Mouse (Mus musculus): Measurements from ENCODE around the gene Dtwd1. TPM values are rescaled to one million over a fixed set of nuclear protein-coding genes. Genes with fewer than 3 reads are reported as not detected.
"Not testable (repeated sequence)": the region's sequence is repeated elsewhere in the genome, so short reads cannot be mapped to it uniquely, and the experiment has no call there.

Gene Dtwd1
- polyA plus RNA-seq, 2 experiments = 18.9 to 30.2 TPM

DNA sequence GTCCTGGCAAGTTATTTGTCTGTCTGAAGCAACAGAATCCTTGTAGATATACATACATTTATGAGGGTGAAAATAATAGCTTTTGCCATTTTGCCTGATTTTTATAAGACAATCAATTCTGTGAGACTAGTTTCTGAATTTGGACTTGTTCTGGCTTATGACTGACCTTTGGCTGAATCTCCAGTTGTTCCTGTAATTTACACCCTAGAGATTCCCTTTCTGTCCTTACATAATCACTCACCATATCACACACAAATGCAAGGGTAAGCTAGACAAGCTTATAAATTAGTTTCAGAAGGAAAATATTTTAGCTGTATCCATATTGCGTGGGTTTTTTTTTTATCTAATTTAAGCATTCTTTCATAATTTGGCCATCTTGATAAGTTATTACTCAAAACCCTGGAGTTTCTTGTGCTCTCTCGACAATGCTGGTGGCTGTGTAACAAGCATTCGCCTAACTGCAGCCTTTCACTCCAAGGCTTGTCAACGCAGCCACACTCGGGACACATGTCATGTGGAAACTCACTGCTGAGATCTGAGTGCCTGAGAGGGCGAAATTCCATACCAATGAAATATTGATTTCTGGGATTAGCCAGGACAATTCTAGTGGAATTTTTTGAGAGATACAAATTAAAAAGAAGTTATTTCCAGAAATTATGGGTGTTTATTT, 59.2 kb downstream of the Dtwd1 start:
- H3K4me3 ChIP-seq (replicated peaks; ENCODE audit: low read length) = no peak overlapping the region
- ATAC-seq (ENCODE audit: low FRiP score, low read depth) (no peak), DNase-seq (ENCODE audit: low spot score) (no peak)
- no peaks in the 10 kb centered on the region for H3K36me3 ChIP-seq (ENCODE audit: control insufficient read depth, insufficient read depth, low read length)
- H3K27ac ChIP-seq (replicated peaks; ENCODE audit: low read depth, low read length) = no peak overlapping the region
- WGBS = 75% methylated on average over 6 of the region's 6 CpGs
- no peak overlapping the region for H3K4me2 ChIP-seq (replicated peaks; ENCODE audit: low read depth, low read length, severe bottlenecking)
- H3K9me3 ChIP-seq (ENCODE audit: control insufficient read depth, low read length) = no peaks in the 10 kb centered on the region
- no peak for TF ChIP-seq POLR2A (IDR thresholded peaks at IDR 0.05; ENCODE audit: borderline replicate concordance, extremely low read depth, insufficient read depth, insufficient read length)
- no peak overlapping the region for H3K9ac ChIP-seq (ENCODE audit: low read depth, low read length, severe bottlenecking)
- H3K4me1 ChIP-seq (ENCODE audit: control insufficient read depth, insufficient read depth, low read length) = no peaks in the 10 kb centered on the region
- H3K27me3 ChIP-seq (ENCODE audit: control insufficient read depth, insufficient read depth, low read length) = no peaks in the 10 kb centered on the region

DNA sequence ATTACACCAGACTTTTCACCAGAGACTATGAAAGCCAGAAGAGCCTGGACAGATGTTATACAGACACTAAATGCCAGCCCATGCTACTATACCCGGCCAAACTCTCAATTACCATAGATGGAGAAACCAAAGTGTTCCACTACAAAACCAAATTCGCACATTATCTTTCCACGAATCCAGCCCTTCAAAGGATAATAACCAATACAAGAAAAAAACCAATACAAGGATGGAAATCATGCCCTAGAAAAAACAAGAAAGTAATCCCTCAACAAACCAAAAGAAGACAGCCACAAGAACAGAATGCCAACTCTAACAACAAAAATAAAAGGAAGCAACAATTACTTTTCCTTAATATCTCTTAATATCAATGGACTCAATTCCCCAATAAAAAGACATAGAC, 62.9 kb downstream of the Dtwd1 start, which contains the start of gene Gm17555:
Gene Gm17555 (plus strand): TSS at position 301 of the 400 bp plus-strand sequence.
- DNase-seq (ENCODE audit: low spot score); H3K4me2 ChIP-seq (replicated peaks; ENCODE audit: low read depth, low read length, severe bottlenecking); H3K9ac ChIP-seq (ENCODE audit: low read depth, low read length, severe bottlenecking); H3K36me3 ChIP-seq (ENCODE audit: control insufficient read depth, insufficient read depth, low read length); H3K27ac ChIP-seq (replicated peaks; ENCODE audit: low read depth, low read length); H3K4me1 ChIP-seq (ENCODE audit: control insufficient read depth, insufficient read depth, low read length); H3K4me3 ChIP-seq (replicated peaks; ENCODE audit: low read length); ATAC-seq (ENCODE audit: low FRiP score, low read depth); H3K9me3 ChIP-seq (ENCODE audit: control insufficient read depth, low read length); H3K27me3 ChIP-seq (ENCODE audit: control insufficient read depth, insufficient read depth, low read length): not testable (repeated sequence)
- 91% methylated on average over 3 of the region's 3 CpGs for WGBS

Other genes starting within 250 kb of the Dtwd1 start
- gene Fgf7, start 117.5 kb upstream of the Dtwd1 start, polyA plus RNA-seq (2012; rRNA removed) = 11.8 and 13.2 TPM in 2 replicates
- gene Fgf7, start 117.5 kb upstream of the Dtwd1 start, polyA plus RNA-seq (2014; fragmentation: Nextera tagmentation; extraction: Ambion mirVana) = 13.1 and 15.7 TPM in 2 replicates
- not detected in 2 replicates for gene Fam227b, start 137 bp upstream of the Dtwd1 start, polyA plus RNA-seq (2012; rRNA removed)
- gene Fam227b, start 137 bp upstream of the Dtwd1 start, polyA plus RNA-seq (2014; fragmentation: Nextera tagmentation; extraction: Ambion mirVana) = not detected in 2 replicates
- not detected in 2 replicates for gene Gm17555, start 63.0 kb downstream of the Dtwd1 start, polyA plus RNA-seq (2012; rRNA removed)
- not detected in 2 replicates for gene Gm17555, start 63.0 kb downstream of the Dtwd1 start, polyA plus RNA-seq (2014; fragmentation: Nextera tagmentation; extraction: Ambion mirVana)